Mouse (Mus musculus) retina, postnatal 7 days (tissue): ENCODE results near the gene Slc30a3.
"Not testable (repeated sequence)": the region's sequence is repeated elsewhere in the genome, so short reads cannot be mapped to it uniquely, and the experiment has no call there.

Source experiments
- DNase-seq: peaks from one replicate; pipeline ENCODE4 v3.0.0-alpha.2; 2012; ENCODE audit warnings: low read depth, low spot score

The Slc30a3 gene

DNA sequence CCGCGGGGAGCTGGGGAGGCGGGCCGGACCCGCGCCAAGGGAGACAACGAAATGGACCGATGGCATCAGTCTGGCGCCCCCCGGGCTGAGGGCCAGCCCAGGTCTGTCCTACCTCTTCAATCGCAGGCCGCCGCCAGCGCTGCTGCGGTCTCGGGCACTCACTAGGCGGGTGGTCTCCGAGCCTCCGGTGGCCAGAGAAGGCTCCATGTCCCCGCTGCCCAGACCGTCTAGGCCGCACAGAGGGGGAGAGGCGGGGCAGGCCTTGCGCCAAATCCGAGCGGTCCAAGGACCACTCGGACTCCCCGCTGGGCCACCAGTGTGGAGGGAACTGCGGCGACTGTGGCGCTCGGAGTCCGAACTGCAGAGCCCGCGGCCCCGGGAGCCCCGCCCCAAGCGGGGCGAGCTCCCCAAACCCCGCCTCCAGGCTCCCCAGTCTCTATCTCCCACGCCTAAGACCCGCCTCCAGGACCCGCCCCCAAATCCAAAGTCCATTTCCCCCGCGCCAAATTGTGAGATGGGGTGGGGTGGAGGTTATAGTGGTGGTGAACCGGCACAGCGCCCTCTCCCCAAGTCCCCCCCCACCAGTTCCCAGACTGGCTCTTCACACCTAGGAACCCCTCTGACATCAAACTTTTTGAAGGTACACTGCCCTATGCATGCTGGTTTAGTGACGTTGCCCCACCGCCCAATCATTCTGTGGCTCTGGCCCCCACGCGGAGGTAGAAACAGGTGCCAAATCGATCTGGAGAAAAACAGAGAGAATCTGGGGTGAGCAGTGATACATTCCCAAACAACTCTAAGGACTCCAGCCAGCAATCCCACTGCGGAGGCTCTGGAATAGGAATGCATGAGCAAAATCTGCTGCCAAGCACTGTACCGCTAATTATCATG, 14.6 kb downstream of the Slc30a3 start:
- no peak for DNase-seq

DNA sequence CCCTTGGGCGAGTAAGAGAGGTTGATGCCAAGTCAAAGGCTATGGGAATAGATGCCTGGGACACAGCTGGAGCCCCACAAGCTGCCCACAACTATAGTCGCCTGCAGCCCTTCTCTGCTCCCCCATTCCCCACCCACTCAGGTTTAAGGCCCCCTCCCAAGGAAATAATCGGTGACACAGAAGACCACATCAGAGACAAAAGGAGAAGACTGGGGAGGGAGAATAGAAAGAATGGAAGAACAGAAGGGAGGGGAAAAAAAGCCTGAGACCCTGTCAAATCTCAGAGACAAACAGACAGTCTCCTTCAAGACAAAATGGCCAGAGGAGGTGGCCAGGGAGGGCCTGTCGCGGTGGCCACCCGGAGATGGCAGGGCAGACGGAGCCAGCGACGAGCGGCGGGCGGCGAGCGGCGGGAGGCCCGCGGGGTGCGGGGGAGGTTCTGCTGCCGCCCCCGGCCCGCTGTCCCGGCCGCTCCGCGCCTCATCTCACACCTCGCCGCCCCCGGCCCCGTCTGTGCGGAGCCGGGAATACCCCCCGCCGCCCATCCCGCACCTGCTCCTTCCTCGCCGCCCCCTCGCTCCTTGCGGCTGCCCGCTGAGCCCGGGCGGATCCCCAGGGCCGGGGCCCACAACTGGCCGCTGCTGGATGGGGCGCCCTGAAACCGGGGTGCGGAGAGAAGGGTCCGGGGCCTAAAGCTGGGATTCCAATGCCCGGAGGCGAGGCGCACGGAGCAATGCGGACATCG, 15.6 kb downstream of the Slc30a3 start:
- no peak for DNase-seq

- DNase-seq = no peak
These were observed 20.9 kb downstream of the Slc30a3 start for GRCm38 (mm10) chr5:31087131-31087530.

DNA sequence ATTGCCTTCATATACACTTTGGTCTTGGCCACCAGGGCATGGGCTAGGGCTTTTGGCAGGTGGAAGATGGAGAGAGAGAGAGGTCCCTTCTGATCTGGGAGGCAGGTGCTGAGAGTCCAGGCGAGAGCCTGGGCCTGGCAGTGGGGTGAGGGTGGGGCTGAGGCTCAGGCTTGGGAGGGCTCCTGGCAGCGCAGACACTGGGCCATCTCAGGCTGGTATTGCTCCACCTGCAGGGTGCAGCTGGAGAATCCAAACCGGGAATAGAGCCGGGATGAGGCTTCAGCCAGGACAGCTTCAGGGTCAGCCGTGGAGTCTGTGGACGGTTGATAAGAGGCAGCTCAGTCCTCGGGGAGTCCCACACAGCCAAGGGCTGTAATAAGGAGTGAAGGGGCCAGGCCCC, 21.4 kb downstream of the Slc30a3 start:
- DNase-seq = no peak

DNA sequence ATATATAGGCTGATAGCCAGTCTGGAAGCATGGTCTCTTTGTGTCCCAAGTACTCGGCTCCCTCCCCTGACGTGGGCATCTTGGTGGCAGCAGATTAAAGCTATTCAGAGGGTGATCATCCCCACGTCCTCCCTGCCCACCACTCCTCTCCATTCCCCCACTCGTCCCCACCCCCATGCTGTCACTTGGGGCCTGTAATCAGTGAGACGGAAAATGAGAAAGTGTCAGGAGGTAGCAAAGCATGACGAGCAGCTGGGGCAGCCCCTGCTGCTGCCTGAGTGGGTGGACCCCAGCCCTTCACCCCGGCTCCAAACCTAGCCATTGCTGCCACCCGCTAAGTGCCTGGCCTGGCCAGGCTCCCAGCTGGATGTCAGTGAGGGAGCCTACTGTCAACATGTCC, 24.1 kb downstream of the Slc30a3 start:
- DNase-seq = no peak

- DNase-seq = no peak
These were observed 25.0 kb downstream of the Slc30a3 start for GRCm38 (mm10) chr5:31082935-31083625.

GRCm38 (mm10) chr5:31082355-31082754, 25.7 kb downstream of the Slc30a3 start:
- no peak for DNase-seq

- no peak for DNase-seq
These were observed 26.7 kb downstream of the Slc30a3 start for GRCm38 (mm10) chr5:31081386-31081785.

DNA sequence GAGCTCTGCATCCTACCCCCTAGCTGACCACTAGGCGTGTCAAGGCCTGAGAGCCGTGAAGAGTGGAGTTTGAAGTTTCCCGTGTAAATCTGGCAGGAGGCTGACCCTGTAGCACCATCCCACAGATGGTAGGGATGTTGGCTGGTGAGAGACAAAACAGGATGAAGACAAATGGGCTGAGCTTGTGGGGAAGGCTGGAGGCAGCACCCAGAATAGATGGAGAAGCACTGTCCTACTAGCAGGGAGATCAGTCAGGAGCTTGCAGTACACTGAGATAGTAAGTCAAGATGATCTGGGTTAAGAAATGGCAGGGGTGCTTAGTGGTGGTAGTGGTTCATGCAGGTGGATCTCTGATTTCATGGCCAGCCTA, 27.3 kb downstream of the Slc30a3 start:
- no peak for DNase-seq

GRCm38 (mm10) chr5:31080059-31080794, 27.8 kb downstream of the Slc30a3 start:
- DNase-seq = no peak

GRCm38 (mm10) chr5:31076346-31076745, 31.7 kb downstream of the Slc30a3 start:
- DNase-seq = no peak

DNA sequence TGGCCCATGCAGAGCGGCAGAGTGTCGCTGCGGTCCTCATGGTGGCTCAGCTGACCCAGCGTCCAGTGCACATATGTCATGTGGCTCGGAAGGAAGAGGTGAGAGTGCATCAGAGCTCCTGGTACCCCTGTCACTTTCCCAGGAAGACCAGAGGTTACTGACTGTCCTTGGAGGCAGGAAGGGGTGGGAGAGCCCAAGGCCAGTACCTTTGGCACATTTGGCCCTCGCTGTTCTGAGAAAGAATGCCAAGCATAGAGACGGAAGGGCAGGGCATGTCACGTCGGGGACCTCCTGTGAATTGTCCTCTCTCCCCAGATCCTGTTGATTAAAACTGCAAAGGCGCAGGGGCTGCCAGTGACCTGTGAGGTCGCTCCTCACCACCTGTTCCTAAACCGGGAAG, 34.9 kb downstream of the Slc30a3 start:
- no peak for DNase-seq

GRCm38 (mm10) chr5:31071821-31072220, 36.2 kb downstream of the Slc30a3 start:
- no peak for DNase-seq

GRCm38 (mm10) chr5:31071059-31071458, 37.0 kb downstream of the Slc30a3 start:
- no peak for DNase-seq

- DNase-seq = no peak
These were observed 38.2 kb downstream of the Slc30a3 start for GRCm38 (mm10) chr5:31069810-31070209.

- no peak for DNase-seq
These were observed 52.6 kb downstream of the Slc30a3 start for GRCm38 (mm10) chr5:31055216-31056140.

- peak; percentile 79 for DNase-seq
These were observed 53.5 kb downstream of the Slc30a3 start, which contains the start of gene Cad for GRCm38 (mm10) chr5:31054261-31055215. Gene Cad, plus strand, starts transcription at chr5:31054780.

- not testable (repeated sequence) for DNase-seq
These were observed 54.3 kb downstream of the Slc30a3 start for GRCm38 (mm10) chr5:31053728-31054127.

GRCm38 (mm10) chr5:31050427-31050826, 57.6 kb downstream of the Slc30a3 start:
- DNase-seq = no peak
